Mouse (Mus musculus): ENCODE results near the gene Armh3. TPM values are rescaled to one million over a fixed set of nuclear protein-coding genes. Genes with fewer than 3 reads are reported as not detected.

Gene Armh3
- polyA plus RNA-seq, 1 experiment from 2014 or later: 17.0 TPM

DNA sequence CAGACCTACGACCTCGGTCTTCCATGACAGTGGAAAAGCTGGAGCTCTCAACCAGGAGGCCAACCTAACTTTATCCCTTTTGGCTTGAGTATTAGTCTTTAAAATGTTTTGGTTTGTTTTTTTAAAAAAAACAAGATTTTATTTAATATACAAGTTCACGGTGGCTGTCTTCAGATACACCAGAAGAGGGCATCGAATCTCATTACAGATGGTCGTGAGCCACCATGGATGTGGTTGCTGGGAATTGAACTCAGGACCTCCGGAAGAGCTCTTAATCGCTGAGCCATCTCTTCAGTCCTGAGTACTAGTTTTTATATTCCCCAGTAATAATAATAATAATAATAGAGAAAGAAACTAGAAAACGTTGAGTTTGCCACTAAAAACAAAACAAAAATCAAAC, 216.6 kb downstream of the Armh3 start:
- Histone ChIP-seq H3K36me3 (ENCODE audit: control insufficient read depth, insufficient read depth, low read length) (peaks cover 33% of the 10 kb centered on the region), H3K4me2 (replicated peaks; ENCODE audit: low read depth, low read length) (peak overlapping the region; percentile 44), H3K4me1 (ENCODE audit: control insufficient read depth, insufficient read depth, low read length) (peaks cover 14% of the 10 kb centered on the region), H3K4me3 (ENCODE audit: low read length) (peak overlapping the region; percentile 76), H3K9me3 (ENCODE audit: control insufficient read depth, low read length) (no peaks in the 10 kb centered on the region), H3K27ac (ENCODE audit: low read depth, low read length) (no peak overlapping the region), H3K27me3 (ENCODE audit: control insufficient read depth, insufficient read depth, low read length) (no peaks in the 10 kb centered on the region), H3K9ac (ENCODE audit: low read depth, low read length) (peak overlapping the region; percentile 86; the same call in 1 of the 2 replicates)
- 61% methylated on average over 8 of the region's 8 CpGs for WGBS
- ATAC-seq (ENCODE audit: low FRiP score, low TSS enrichment): no peak

DNA sequence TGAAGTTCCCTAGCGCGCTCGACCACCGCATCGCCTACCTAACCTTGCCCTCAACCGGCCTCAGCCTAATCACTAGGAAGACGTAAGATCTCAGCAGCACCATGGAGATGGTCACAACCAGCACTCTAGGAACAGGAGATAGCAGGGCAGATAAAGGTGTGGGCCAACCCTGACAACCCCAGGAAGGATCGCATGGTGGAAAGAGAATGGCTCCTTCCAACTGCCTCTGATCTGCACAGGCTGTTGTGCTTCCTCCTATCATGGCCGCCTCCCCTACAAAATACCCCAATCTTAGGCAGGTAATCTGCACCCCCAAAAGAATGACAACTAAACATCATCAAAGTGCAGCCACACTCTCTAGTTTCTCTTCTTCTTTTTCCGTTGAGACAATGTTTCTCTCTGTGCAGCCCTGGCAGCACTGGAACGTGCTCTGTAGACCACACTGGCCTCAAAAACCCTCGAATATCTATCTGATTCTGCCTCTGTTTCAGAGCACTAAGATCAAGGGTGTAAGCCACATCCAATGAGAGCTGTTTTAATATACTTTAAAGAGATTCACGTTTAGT, 217.9 kb downstream of the Armh3 start:
- WGBS: 85% methylated on average over 13 of the region's 13 CpGs
- Histone ChIP-seq H3K4me3 (ENCODE audit: low read length) (no peak overlapping the region), H3K4me2 (replicated peaks; ENCODE audit: low read depth, low read length) (no peak overlapping the region), H3K36me3 (ENCODE audit: control insufficient read depth, insufficient read depth, low read length) (peaks cover 46% of the 10 kb centered on the region), H3K9ac (ENCODE audit: low read depth, low read length) (no peak overlapping the region), H3K27me3 (ENCODE audit: control insufficient read depth, insufficient read depth, low read length) (no peaks in the 10 kb centered on the region), H3K4me1 (ENCODE audit: control insufficient read depth, insufficient read depth, low read length) (peaks cover 14% of the 10 kb centered on the region), H3K9me3 (ENCODE audit: control insufficient read depth, low read length) (no peaks in the 10 kb centered on the region), H3K27ac (ENCODE audit: low read depth, low read length) (no peak overlapping the region)
- no peak for ATAC-seq (ENCODE audit: low FRiP score, low TSS enrichment)

- ATAC-seq (ENCODE audit: low FRiP score, low TSS enrichment): no peak
- Histone ChIP-seq H3K9ac (ENCODE audit: low read depth, low read length) (no peak overlapping the region), H3K9me3 (ENCODE audit: control insufficient read depth, low read length) (no peaks in the 10 kb centered on the region), H3K4me3 (ENCODE audit: low read length) (no peak overlapping the region), H3K36me3 (ENCODE audit: control insufficient read depth, insufficient read depth, low read length) (peaks cover 94% of the 10 kb centered on the region), H3K4me2 (replicated peaks; ENCODE audit: low read depth, low read length) (no peak overlapping the region), H3K4me1 (ENCODE audit: control insufficient read depth, insufficient read depth, low read length) (no peaks in the 10 kb centered on the region), H3K27ac (ENCODE audit: low read depth, low read length) (no peak overlapping the region), H3K27me3 (ENCODE audit: control insufficient read depth, insufficient read depth, low read length) (no peaks in the 10 kb centered on the region)
- 76% methylated on average over 2 of the region's 2 CpGs for WGBS
These were observed 222.8 kb downstream of the Armh3 start for GRCm38 (mm10) chr19:45775486-45775885.

DNA sequence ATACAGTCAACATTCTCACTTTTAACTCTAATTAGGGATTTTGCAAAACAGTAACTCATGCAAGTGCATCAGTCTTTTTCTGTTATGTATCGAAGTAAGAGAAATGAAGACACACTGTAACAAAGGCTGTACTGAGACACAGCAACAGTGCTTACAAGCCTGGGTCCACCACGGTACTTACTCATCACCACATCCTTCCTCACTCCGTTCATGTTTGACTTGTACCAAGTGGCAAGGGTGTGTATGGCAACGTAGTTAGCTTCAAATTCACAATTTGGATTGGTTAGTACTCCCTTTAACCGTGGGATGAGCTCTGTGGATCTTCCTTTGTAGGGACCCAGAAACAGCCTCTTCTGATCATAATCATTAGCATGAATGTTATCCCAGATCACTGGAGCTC, 226.8 kb downstream of the Armh3 start:
- H3K9ac ChIP-seq (ENCODE audit: low read depth, low read length): no peak overlapping the region
- no peak for ATAC-seq (ENCODE audit: low FRiP score, low TSS enrichment)
- peaks cover 98% of the 10 kb centered on the region for H3K36me3 ChIP-seq (ENCODE audit: control insufficient read depth, insufficient read depth, low read length)
- no peaks in the 10 kb centered on the region for H3K9me3 ChIP-seq (ENCODE audit: control insufficient read depth, low read length)
- no peak overlapping the region for H3K27ac ChIP-seq (ENCODE audit: low read depth, low read length)
- H3K4me3 ChIP-seq (ENCODE audit: low read length): no peak overlapping the region
- WGBS: 90% methylated on average over 5 of the region's 5 CpGs
- H3K4me1 ChIP-seq (ENCODE audit: control insufficient read depth, insufficient read depth, low read length): no peaks in the 10 kb centered on the region
- no peaks in the 10 kb centered on the region for H3K27me3 ChIP-seq (ENCODE audit: control insufficient read depth, insufficient read depth, low read length)
- H3K4me2 ChIP-seq (replicated peaks; ENCODE audit: low read depth, low read length): no peak overlapping the region

Other genes with a start within 250 kb of the Armh3 start
- gene Npm3, start 248.9 kb downstream of the Armh3 start, polyA plus RNA-seq (2014; fragmentation: Nextera tagmentation; extraction: Ambion mirVana): 21.4 and 111 TPM in 2 replicates
- 46.3 and 67.8 TPM in 2 replicates for gene Mgea5, start 214.7 kb downstream of the Armh3 start, polyA plus RNA-seq (2014; fragmentation: Nextera tagmentation; extraction: Ambion mirVana)
- 1.4 and 2.0 TPM in 2 replicates for gene Kcnip2, start 182.4 kb downstream of the Armh3 start, polyA plus RNA-seq (2014; fragmentation: Nextera tagmentation; extraction: Ambion mirVana)
- 2.8 and 4.2 TPM in 2 replicates for gene Hps6, start 5.0 kb upstream of the Armh3 start, polyA plus RNA-seq (2014; fragmentation: Nextera tagmentation; extraction: Ambion mirVana)
- gene Pprc1, start 46.4 kb upstream of the Armh3 start, polyA plus RNA-seq (2014; fragmentation: Nextera tagmentation; extraction: Ambion mirVana): 39.5 and 54.4 TPM in 2 replicates
- 79.6 and 97.2 TPM in 2 replicates for gene Ldb1, start 46.7 kb upstream of the Armh3 start, polyA plus RNA-seq (2014; fragmentation: Nextera tagmentation; extraction: Ambion mirVana)
- gene Nolc1, start 77.4 kb upstream of the Armh3 start, polyA plus RNA-seq (2014; fragmentation: Nextera tagmentation; extraction: Ambion mirVana): 80.6 and 114 TPM in 2 replicates
- gene Elovl3, start 133.4 kb upstream of the Armh3 start, polyA plus RNA-seq (2014; fragmentation: Nextera tagmentation; extraction: Ambion mirVana): not detected in 2 replicates
- gene Pitx3, start 149.8 kb upstream of the Armh3 start, polyA plus RNA-seq (2014; fragmentation: Nextera tagmentation; extraction: Ambion mirVana): not detected in 2 replicates
- gene Gbf1, start 154.0 kb upstream of the Armh3 start, polyA plus RNA-seq (2014; fragmentation: Nextera tagmentation; extraction: Ambion mirVana): 29.0 and 50.3 TPM in 2 replicates